Mouse (Mus musculus): ENCODE results near the gene Gm21541.
"Not testable (repeated sequence)": the region's sequence is repeated elsewhere in the genome, so short reads cannot be mapped to it uniquely, and the experiment has no call there.

GRCm38 (mm10) chr4:41941272-41941671, 37.9 kb downstream of the Gm21541 start, which contains the start of gene Gm20878:
- TF ChIP-seq CTCF (IDR thresholded peaks at IDR 0.05; ENCODE audit: borderline replicate concordance, extremely low read depth, insufficient read depth, insufficient read length); POLR2A (IDR thresholded peaks at IDR 0.05; ENCODE audit: borderline replicate concordance, extremely low read depth, insufficient read depth, insufficient read length, poor library complexity, severe bottlenecking): not testable (repeated sequence)

Data from brain, embryonic 14.5 days (tissue).